Mouse (Mus musculus): ENCODE data around the gene Lzts3.

DNA sequence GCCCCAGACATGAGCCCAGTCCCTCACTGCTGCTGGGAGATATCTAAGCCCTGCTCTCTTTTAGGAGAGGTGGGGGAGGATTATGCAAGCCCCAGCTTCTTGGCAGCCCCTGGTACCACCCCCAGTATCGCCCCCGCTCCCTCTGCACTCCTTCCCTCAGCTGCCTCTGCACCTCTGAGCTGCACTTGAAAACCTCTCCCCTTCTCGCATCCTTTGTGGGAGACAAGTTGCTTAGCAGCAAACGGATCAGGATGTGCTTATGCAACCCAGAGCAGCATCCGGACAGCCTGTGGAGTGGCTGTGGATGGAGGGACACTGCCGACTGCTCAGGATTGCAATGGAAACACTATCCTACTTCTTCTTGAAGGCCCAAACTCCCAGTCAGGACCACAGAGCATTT lies 14.9 kb upstream of the Lzts3 start:
- TF ChIP-seq CTCF (IDR thresholded peaks at IDR 0.05; ENCODE audit: borderline replicate concordance, control insufficient read depth, extremely low read depth, insufficient read depth, low read length, poor library complexity) (no peak), POLR2A (IDR thresholded peaks at IDR 0.05; ENCODE audit: control insufficient read depth, extremely low read depth, insufficient read depth, low read length, poor library complexity) (no peak)

Measured in thymus, adult 2 months (tissue).